Mouse (Mus musculus): ENCODE measurements around the gene Hoxa13.

- TF ChIP-seq CTCF (IDR thresholded peaks at IDR 0.05) (no peak), EP300 (IDR thresholded peaks at IDR 0.05; ENCODE audit: insufficient read depth, low read depth, low read length) (no peak), POLR2A (IDR thresholded peaks at IDR 0.05; ENCODE audit: insufficient read depth, low read depth, low read length) (no peak)
Observed at GRCm38 (mm10) chr6:52226569-52227257, 34.0 kb downstream of the Hoxa13 start.
